In the genomic region with DNA sequence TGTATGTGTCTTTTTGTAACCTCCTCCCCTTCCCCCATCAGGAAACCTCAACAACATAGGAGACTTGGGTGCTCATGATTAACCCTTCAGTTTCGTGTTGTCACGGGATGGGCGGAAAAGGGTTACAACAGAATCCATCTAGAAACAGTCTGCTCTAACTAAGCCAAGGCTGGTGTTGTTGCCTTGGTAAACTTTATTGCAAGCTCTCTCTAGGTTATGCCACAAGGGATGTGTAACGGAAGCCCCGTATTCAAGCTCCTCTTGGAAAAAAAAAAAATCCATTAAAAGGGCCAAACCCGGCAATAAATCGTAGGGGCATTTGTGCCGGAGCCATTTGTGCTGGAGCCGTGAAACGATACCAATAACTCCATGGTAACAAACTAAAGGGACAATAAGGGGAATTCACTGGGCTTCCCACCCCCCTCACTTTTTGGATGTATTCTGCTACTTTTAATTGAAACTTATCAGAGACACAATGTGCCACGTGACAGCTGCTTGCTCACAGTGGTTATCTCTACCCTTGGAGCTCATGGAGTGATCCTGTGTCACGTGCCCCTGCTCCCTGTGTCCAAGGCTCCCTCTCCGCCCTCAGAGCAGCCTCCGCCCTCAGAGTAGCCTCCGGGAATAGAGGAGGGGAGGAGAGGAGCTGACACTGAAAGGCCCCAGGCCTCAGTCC, we compare ENCODE assay signal across 8 mouse cellular contexts. TPM values are rescaled to one million over a fixed set of nuclear protein-coding genes. Genes with fewer than 3 reads are reported as not detected.
DNase-seq lines count a peak whose midpoint lies in the region; ATAC-seq and TF ChIP-seq lines count a peak whose summit lies in the region.

No protein-coding gene starts in this region.

- TF ChIP-seq EP300 in heart, adult 2 months (IDR thresholded peaks at IDR 0.05; ENCODE audit: insufficient read depth, low read depth, low read length): 0 out of 2 replicates have a peak, but pooled peaks have one; percentile 14

- no peak overlapping the region for H3K4me3 ChIP-seq in heart, adult 2 months

- DNase-seq in urinary bladder, postnatal 36 days (ENCODE audit: low spot score in 2 of 2): peak; percentile 11 to 50
- no peak for DNase-seq in urinary bladder, postnatal 4 days (ENCODE audit: low spot score in 2 of 2)
- peak; percentile 51 to 65 for DNase-seq in heart, adult 2 months
- peak; percentile 36 for DNase-seq in kidney, adult 11 months
- DNase-seq in frontal cortex, adult 2 months (ENCODE audit: extremely low spot score in 1 of 2, low spot score in 1 of 2): no peak
- no peak for DNase-seq in Muller cell, postnatal 12 days (ENCODE audit: inconsistent ontology term)

- no peak overlapping the region for H3K27ac ChIP-seq in heart, adult 2 months

- no peaks in the 10 kb centered on the region for H3K27me3 ChIP-seq in heart, adult 2 months (ENCODE audit: control insufficient read depth, insufficient read depth, low read length)

- WGBS in heart, adult 2 months: 69% methylated on average over 15 of the region's 15 CpGs

- no peak overlapping the region for H3K9ac ChIP-seq in heart, adult 2 months (ENCODE audit: low read depth, low read length)

- no peaks in the 10 kb centered on the region for H3K4me1 ChIP-seq in heart, adult 2 months (ENCODE audit: control insufficient read depth, insufficient read depth, low read length)

- no peak for TF ChIP-seq CTCF in heart, adult 2 months (IDR thresholded peaks at IDR 0.05)

- peaks cover 3% of the 10 kb centered on the region; the same call in 1 of the 2 replicates for H3K36me3 ChIP-seq in heart, adult 2 months (ENCODE audit: control insufficient read depth, insufficient read depth, low read length)

- TF ChIP-seq POLR2A in heart, adult 2 months (IDR thresholded peaks at IDR 0.05; ENCODE audit: insufficient read depth, low read depth, low read length): 0 out of 2 replicates have a peak, but pooled peaks have one; percentile 12

- no peaks in the 10 kb centered on the region for H3K79me2 ChIP-seq in heart, adult 2 months (replicated peaks; ENCODE audit: control insufficient read depth, insufficient read depth, low read length)

- peak; percentile 67 for ATAC-seq in megakaryocyte-erythroid progenitor cell, adult 5-6 weeks (replicated peaks; ENCODE audit: low FRiP score, low TSS enrichment, poor library complexity, severe bottlenecking)
- no peak for ATAC-seq in activated CD4-positive, CD25-positive, alpha-beta regulatory T cell, adult 4 months

- intact Hi-C loops in heart, adult 2 months (cut with DNase I): no loop called here

RNA-seq across cellular contexts. Expression of gene 1700024P04Rik, which starts 34.3 kb away (rescaled TPM):
- not detected for total RNA-seq in heart, adult 2 months (2021)
- not detected in 2 replicates for polyA plus RNA-seq in heart, adult 2 months (2012; rRNA removed)
- total RNA-seq in megakaryocyte-erythroid progenitor cell, adult 5-6 weeks (2014; fragmentation: Nextera tagmentation): not detected in 2 replicates
- not detected in 2 replicates for total RNA-seq in megakaryocyte-erythroid progenitor cell, adult 5-6 weeks (2017)
- not detected for polyA plus RNA-seq in activated CD4-positive, CD25-positive, alpha-beta regulatory T cell, adult 4 months (2017; shearing (Covaris generic))
- polyA plus RNA-seq in frontal cortex, adult 2 months (2012; rRNA removed): not detected in 2 replicates

Comparison
In these comparisons a context has a peak if more than half of its experiments do, and no peak if none do; other contexts are left out.
1. DNase-seq: peak in urinary bladder, postnatal 36 days (2 of 2), heart, adult 2 months (2 of 2) and kidney, adult 11 months (single experiment); none in urinary bladder, postnatal 4 days (0 of 2), frontal cortex, adult 2 months (0 of 2) and Muller cell, postnatal 12 days (single experiment).